Mouse (Mus musculus) sigmoid colon, adult 10 weeks (tissue): ENCODE data around the gene Oprm1. TPM values are rescaled to one million over a fixed set of nuclear protein-coding genes. Genes with fewer than 3 reads are reported as not detected.

Experiments
- polyA plus RNA-seq: library from polyadenylated mRNA; stranded (reverse); fragments of 350-450 nt; fragmentation: Illumina TruSeq; extraction: RNeasy Lipid Tissue Mini Kit (QIAGEN cat#74804); gene quantifications from one replicate; pipeline ENCODE4 v1.2.3, GENCODE M21; 2014; ENCODE audit warnings: low read depth, low replicate concordance

The Oprm1 gene
- not detected for polyA plus RNA-seq

DNA sequence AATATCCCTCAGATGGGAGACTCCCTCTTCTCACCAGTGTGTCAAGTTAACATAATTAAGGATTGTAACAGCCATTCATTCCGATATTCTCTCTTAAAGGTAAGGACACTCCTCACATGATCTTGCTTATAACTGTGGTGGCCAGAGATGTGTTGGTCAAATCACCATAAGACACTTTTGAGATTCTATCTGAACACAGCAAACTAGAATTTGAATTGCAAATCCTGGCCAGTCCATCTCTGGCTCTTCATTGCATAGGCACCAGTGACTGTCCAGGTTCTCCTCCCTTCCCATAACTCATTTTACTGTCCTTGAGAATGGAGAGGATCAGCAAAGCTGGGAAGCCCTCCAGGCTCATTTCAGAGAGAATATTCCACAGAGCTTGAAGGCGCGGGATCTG lies at the start of gene Oprm1:
Oprm1 (plus strand) TSS at position 301 of the 400 bp plus-strand sequence.

DNA sequence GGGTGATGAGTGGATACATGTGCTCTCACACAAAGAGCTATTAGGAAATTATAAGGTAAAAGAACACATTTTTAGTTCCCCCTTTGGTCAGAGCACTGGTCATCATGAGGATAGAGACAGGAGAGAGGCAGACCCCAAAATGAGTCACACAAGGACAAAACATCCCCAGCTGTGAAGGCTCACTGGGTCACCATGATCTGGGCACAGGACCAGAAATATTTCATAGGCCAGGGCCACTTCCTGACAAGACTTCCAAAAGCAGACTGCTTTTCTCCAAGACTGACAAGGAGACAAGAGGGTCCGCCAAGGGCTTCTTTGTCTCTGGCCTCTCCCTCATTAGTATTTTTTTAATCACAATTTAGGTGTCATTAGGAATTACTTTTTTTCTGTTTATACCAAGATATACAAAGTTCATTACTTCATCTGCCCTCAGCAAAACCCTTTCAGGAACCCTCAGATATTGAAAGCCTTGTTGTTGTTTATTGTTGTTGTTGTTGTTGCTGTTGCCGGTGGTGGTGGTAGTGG lies 3.0 kb downstream of the Oprm1 start, which contains the start of gene Gm10945:
Gm10945 (minus strand) TSS at position 475 of the 525 bp plus-strand sequence.

DNA sequence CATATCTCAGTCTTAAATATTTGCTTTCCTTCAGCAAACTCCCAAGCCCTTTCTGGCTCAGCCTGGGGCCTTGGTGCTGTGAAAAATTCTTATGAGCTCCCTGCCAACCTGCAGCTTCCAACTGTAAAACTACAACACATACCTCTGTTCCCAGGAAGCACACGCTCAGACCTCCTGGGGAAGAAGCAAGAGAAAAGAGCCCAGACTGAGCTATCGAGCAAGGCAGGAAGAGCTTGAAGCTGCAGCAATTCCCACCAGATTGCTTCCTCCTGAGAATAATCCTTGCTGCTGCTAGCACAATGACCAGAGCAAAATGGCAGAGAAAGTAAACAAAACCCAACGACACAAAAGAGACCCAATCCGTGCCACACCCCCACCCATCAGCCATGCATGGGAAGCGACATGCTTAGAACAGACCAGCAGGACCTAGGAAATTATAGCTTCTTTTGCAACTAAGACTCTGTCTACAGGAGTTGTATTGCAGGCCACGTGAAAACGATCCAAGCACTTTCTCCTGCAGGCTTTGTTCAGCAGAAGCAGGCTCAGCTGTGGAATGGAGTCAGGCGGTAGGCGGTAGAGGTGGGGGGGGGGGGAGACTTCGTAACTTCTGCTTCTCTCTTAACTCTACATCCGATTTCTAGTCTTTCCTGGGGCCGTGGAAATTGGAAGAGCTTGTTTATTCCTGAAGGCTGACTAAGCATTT lies 294.2 kb downstream of the Oprm1 start, which contains the start of gene Ipcef1:
Ipcef1 (minus strand) TSS at position 164 of the 703 bp plus-strand sequence.

Other genes starting within 250 kb of the Oprm1 start
- not detected for gene Gm10945, start 3.3 kb downstream of the Oprm1 start, polyA plus RNA-seq